Mouse (Mus musculus): ENCODE data around the gene Trim42.

Trim42 gene

GRCm38 (mm10) chr9:97369591-97369990, at the start of gene Trim42:
Gene Trim42 (minus strand): TSS chr9:97369958.
- DNase-seq: no peak

GRCm38 (mm10) chr9:97414876-97415668, 45.3 kb upstream of the Trim42 start:
- DNase-seq: no peak

DNA sequence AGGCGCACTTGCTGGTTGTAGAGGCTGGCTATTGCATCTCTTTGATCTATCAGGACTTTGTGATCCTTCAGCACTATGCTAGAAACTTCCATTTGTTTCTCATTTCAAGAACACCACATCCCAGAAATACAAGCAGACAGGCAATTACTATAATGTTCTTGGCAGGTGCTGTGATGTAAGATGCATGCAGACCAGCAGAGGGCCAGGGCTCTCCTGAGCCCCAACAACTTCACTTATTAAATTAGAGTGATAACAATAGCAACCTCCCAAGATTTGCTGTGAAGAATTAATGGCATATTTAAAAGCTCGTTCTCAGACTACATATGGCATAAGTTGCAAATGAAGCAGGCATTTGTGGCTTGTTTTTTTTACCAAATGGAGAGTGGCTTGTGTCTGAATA, 38.4 kb upstream of the Trim42 start:
- DNase-seq: no peak

DNA sequence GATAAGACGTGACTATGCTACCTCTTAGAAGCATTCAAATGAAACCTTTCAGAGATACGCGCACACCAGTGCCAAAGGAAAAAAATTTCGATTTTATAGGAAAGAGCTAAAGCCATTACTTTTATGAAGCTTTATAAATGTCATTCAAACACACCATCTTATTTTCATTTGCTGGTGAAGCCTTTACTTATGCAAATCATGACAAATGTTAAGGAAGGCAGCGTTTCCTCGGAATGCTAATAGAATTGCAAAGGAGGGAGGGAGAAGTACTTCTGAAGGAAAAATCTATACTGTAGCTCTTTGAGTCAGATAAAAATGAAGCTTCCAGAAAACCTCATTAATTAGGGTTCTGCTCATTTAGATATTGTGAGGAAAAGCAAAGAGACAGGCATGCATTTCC, 13.3 kb downstream of the Trim42 start:
- no peak for DNase-seq

- no peak for DNase-seq
Observed at GRCm38 (mm10) chr9:97344767-97345297, 24.9 kb downstream of the Trim42 start.

DNA sequence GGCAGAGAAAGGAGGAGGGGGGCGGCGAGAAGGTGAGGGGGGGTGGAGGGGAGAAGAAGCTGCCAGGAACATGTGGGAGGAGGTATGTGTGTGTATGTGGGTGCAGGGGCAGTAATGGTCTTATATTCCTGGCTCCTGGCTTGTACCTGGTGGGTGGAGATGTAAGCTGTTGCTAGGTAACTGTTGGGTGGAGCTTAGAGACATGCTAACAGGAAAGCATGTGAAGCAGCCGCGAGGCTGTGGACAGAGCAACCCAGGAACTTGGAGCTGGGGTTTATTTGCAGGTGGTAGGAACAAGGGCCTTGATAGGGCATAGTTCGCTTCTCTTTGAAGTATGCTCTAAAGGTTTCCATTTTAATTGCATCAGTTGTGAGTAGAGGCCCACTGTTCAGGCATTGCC, 28.0 kb downstream of the Trim42 start:
- no peak for DNase-seq

GRCm38 (mm10) chr9:97322846-97323245, 46.9 kb downstream of the Trim42 start:
- no peak for DNase-seq

DNA sequence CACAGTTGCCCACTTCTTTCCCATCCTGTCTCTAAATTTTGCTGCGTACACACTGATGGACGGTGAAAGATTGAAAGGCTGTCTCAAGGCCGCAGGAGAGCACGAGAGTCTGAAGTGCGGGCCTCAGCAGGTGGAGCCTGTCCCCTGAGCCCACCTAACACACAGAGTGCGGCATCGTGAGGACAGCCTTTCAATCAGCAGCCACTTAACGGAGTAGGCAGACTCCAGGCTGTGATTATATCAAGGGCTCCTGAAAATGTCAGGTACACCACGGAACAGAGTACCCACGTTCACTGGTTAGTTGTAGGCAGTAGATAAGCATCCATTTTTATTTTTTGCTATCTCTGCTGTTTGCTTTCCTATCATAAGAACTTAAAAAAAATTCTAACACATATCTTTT, 47.6 kb downstream of the Trim42 start:
- DNase-seq: no peak

DNA sequence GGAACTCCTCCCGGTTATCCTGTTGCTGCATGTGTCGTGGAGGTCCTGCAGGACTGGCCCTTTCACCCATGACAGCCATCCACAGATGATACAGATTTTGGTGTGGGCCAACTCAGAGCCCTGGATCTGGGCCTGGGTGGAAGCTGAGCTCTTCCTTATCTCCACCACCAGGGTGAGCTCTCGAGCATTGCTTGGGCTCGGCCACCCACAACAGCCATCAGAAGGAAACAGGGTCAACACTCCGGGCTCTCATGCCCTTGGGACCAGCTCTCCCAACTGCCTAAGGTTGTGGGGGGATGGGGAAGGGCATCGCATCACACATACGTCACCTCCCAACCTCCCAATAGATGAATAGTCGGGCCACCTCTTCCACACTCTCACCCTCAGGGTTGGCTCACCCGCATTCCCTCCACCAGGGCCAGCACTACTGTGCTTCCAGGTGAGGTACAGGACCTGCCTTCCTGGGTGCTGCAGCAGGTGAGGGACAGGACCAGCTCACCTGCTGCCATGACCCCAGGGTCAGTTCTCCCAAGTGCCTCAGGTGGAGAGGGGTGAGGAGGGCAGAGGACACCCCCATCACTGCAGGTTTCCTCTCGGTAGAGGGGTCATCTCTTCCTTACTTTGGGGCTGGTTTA, 54.2 kb downstream of the Trim42 start:
- no peak for DNase-seq

DNA sequence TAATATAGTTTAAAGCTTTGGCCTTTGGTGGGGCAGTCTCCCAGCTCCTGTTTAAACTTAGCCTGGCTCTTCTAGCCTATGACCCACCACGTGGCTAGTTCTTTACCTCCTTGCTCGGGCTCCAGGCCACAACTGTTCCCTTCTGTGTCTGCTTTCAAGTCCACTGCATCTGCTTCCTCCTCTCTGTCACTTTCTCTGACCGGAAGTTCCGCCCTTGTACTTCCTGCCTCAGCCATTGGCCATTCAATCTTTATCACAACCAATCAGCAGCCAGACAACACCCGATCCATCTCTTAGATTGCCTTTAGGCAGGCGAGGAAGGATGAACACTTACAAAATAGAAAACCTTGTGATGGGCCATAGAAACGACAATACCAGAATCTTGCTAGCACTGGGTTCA, 58.1 kb downstream of the Trim42 start:
- no peak for DNase-seq

DNA sequence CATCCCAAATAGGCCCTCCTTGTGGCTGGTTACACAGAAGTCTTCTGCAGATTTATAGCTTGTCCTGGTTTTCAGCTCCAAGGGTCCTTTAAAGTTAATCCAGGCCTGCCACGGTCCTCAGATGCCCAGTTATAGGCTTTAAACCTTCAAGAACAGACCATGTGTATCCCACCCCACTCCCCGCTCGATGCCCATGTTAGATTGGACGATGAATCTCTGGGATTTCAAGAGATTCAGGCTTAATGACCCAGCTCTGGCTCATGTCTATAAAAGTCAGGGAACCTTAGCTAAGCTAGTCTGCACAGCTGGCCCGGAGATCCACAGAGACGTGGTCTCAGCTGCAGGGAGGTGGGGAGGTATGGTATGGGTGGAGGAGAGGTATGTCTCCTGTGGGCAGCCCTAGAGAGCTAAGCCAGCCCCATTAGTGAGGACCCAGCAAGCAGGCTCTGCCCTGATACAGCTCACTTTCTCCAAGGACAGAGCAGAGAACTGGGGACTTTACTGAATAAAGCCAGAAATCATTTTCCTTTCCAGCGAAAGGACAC, 60.2 kb downstream of the Trim42 start:
- DNase-seq: no peak

DNA sequence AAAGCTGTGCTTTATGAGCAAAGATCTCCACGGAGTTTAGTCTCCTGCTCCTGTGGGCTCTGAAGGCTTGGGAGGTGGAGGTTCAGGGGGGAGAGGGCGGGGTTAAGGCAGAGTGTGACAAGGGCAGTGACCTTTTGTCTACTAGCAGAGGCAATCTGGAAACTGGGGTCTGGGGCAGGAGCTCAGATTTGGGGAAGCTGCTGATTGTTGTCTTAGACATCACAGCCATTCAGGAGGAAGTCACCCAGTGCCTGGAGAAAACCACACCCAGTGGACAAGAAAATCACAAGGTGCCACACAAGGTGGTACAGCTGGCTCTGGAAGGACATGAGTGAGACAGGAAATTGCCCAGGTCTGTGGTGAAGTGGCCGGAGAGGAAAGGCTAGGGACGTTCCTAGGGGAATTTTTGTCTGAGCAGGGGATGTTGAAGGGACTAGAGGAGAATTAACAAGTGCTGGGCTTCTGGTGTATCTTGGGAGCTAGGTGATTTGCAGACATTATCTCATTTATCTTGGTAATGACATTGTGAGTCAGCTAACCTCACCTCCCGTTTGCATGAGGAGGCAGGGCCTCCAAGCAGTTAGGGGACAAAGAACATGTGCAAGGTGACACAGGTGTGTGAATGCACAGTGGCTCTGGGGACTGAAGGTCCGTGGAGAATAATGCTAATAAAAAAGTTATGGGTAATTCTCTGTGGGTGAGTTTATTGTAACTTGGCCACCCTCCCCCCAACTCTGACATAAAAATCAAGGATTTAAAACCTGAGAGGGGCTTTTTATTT, 61.9 kb downstream of the Trim42 start:
- no peak for DNase-seq

All from right cerebral cortex, postnatal 25 days (tissue).